Mouse (Mus musculus): ENCODE measurements around the gene C2. TPM values are rescaled to one million over a fixed set of nuclear protein-coding genes. Genes with fewer than 3 reads are reported as not detected.

The C2 gene
- polyA plus RNA-seq, 1 experiment from 2014 or later, result 2.7 TPM

DNA sequence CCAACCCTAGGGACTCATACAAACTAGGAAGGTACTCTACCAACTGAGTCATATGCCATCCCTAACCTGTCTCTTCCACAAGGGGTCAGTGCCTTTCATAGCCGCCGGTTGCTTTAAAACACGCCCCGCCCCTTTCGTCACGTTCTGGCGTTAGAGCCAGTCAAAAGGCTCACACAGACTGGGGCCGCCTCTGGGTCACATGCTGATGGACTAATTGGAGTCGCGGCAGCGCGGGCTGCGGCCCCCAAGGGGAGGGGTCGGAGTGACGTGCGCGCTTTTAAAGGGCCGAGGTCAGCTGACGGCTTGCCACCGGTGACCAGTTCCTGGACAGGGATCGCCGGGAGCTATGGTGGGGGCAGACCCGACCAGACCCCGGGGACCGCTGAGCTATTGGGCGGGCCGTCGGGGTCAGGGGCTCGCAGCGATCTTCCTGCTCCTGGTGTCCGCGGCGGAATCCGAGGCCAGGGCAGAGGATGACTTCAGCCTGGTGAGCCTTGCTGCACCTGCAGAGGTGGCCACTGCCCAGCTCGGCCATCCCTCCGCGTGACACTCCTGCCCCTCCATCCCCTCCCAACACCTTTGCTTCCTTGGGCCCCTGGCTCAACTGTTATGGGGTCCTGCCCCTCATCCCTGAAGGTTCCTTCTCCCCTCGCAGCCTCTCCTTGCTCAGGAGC lies 33.1 kb upstream of the C2 start, which contains the start of gene Neu1:
TSS of gene Neu1 (plus strand) at position 193 of the 674 bp plus-strand sequence.
- Histone ChIP-seq H3K4me3 (peak within 1 kb of the TSS; percentile 75), H3K9me3 (no peaks in the 10 kb centered on the region), H3K27ac (no peak within 1 kb of the TSS), H3K36me3 (peaks cover 9% of the 10 kb centered on the region; the same call in 1 of the 2 replicates), H3K4me2 (peak within 1 kb of the TSS; percentile 89), H3K27me3 (no peaks in the 10 kb centered on the region; the same call in 1 of the 2 replicates), H3K9ac (peak within 1 kb of the TSS; percentile 91), H3K4me1 (peaks cover 26% of the 10 kb centered on the region)
- under 1% methylated on average over 38 of the region's 38 CpGs for WGBS
- peak; percentile 94 for ATAC-seq (ENCODE audit: insufficient number of reproducible peaks, insufficient read depth, low FRiP score, low TSS enrichment, low read depth)

GRCm38 (mm10) chr17:34928841-34929240 lies 30.8 kb upstream of the C2 start:
- Histone ChIP-seq H3K9me3 (no peaks in the 10 kb centered on the region), H3K27ac (no peak overlapping the region), H3K36me3 (no peaks in the 10 kb centered on the region), H3K4me1 (peaks cover 12% of the 10 kb centered on the region), H3K4me2 (no peak overlapping the region), H3K27me3 (no peaks in the 10 kb centered on the region), H3K9ac (no peak overlapping the region), H3K4me3 (no peak overlapping the region)
- 58% methylated on average over 4 of the region's 4 CpGs for WGBS
- no peak for ATAC-seq (ENCODE audit: insufficient number of reproducible peaks, insufficient read depth, low FRiP score, low TSS enrichment, low read depth)

- WGBS, result 84% methylated on average over 18 of the region's 18 CpGs
- ATAC-seq (ENCODE audit: insufficient number of reproducible peaks, insufficient read depth, low FRiP score, low TSS enrichment, low read depth), result no peak
- no peaks in the 10 kb centered on the region for H3K27me3 ChIP-seq
Measured at GRCm38 (mm10) chr17:34927306-34928019, 29.4 kb upstream of the C2 start.

DNA sequence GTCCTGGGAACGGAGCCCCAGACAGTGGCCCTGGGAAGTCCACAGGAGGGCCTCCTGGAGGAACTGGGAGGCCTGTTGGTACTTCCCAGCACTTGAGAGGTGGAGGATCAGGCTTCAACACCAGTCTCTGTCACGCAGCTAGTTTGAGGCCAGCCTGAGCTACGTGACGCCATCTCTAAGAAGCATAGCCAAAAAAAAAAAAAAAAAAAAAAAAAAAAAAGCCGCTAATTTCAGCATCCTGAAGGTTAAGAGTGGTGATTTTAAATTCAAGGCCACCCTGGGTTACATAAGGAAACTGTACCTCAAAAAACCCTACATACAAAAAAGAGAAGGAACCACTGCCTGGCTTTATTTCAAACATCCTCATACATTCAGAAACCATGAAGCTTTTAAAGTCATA lies 26.2 kb upstream of the C2 start:
- no peak for ATAC-seq (ENCODE audit: insufficient number of reproducible peaks, insufficient read depth, low FRiP score, low TSS enrichment, low read depth)
- Histone ChIP-seq H3K9ac (no peak overlapping the region), H3K27me3 (no peaks in the 10 kb centered on the region), H3K4me3 (no peak overlapping the region), H3K9me3 (no peaks in the 10 kb centered on the region), H3K27ac (no peak overlapping the region), H3K4me2 (no peak overlapping the region), H3K4me1 (no peaks in the 10 kb centered on the region), H3K36me3 (no peaks in the 10 kb centered on the region)
- WGBS, result 66% methylated on average over 5 of the region's 5 CpGs

More at GRCm38 (mm10) chr17:34927306-34928019, 29.4 kb upstream of the C2 start:
- H3K4me2 ChIP-seq, result no peak overlapping the region
- H3K36me3 ChIP-seq, result no peaks in the 10 kb centered on the region
- H3K27ac ChIP-seq, result no peak overlapping the region
- no peaks in the 10 kb centered on the region for H3K9me3 ChIP-seq
- no peak overlapping the region for H3K4me3 ChIP-seq
- H3K9ac ChIP-seq, result no peak overlapping the region
- H3K4me1 ChIP-seq, result peaks cover 11% of the 10 kb centered on the region

DNA sequence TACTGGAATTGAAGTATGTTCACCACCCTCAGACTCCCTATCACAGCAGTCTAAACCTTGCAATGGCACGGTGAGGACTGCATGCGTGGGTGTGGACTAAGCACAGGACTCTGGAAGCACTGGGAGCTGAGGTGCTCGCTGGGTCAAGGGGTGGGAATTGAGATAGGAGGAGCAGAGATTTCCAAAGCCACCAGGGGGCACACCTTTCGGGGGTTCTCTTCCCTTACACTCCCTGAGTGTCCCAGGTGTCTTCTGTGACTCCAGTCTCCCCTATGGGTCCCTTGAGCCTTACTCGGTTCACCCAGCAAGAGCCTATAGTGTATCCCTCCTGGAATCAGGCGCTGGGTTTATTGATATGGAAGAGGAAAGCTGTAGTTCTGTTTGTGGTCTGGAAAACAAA lies 24.9 kb upstream of the C2 start:
- Histone ChIP-seq H3K4me3 (no peak overlapping the region), H3K4me2 (no peak overlapping the region), H3K36me3 (no peaks in the 10 kb centered on the region), H3K27ac (no peak overlapping the region), H3K4me1 (no peaks in the 10 kb centered on the region), H3K27me3 (no peaks in the 10 kb centered on the region), H3K9me3 (no peaks in the 10 kb centered on the region), H3K9ac (no peak overlapping the region)
- 55% methylated on average over 6 of the region's 6 CpGs for WGBS
- ATAC-seq (ENCODE audit: insufficient number of reproducible peaks, insufficient read depth, low FRiP score, low TSS enrichment, low read depth), result no peak

DNA sequence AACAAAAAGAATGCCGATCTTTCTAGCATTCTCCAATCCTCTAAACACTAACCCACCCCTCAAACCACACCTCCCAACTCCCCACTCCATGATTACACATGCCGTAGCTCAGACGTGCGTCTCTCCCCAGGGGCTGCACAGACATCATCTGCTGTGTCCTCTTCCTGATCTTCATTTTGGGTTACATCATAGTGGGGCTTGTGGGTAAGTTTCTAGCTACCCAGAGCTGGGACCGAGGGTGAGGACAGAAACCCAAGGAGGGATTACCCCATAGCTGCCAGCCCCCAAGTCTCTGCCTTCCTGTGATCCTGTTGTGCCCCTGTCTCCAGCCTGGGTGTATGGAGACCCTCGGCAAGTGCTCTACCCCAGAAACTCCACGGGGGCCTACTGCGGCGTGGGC lies 19.1 kb upstream of the C2 start:
- Histone ChIP-seq H3K27me3 (no peaks in the 10 kb centered on the region), H3K4me1 (peaks cover 10% of the 10 kb centered on the region), H3K4me2 (no peak overlapping the region), H3K27ac (no peak overlapping the region), H3K9ac (no peak overlapping the region; the same call in 1 of the 2 replicates), H3K4me3 (no peak overlapping the region), H3K36me3 (peaks cover 18% of the 10 kb centered on the region), H3K9me3 (no peaks in the 10 kb centered on the region)
- WGBS, result 72% methylated on average over 9 of the region's 9 CpGs
- no peak for ATAC-seq (ENCODE audit: insufficient number of reproducible peaks, insufficient read depth, low FRiP score, low TSS enrichment, low read depth)

DNA sequence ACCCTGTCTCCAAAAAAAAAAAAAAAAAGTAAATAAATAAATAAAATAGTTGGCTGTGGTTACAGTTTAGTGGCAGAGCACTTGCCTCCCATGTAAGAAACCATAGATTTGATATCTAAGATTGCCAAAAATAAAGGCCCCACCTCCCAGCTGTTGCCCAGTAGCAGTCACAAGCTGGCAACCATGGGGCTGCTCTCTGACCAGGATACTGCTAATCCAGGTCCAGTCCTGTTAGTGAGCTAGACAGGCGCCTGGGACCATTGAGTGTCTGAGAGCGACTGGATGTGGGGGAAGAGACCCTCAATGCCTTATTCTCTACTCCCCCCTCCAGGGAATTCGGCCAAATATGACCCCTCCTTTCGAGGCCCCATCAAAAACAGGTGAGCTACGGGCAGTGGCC lies 18.3 kb upstream of the C2 start:
- no peak overlapping the region for H3K27ac ChIP-seq
- H3K4me1 ChIP-seq, result peaks cover 10% of the 10 kb centered on the region
- H3K27me3 ChIP-seq, result no peaks in the 10 kb centered on the region
- 78% methylated on average over 5 of the region's 5 CpGs for WGBS
- H3K9me3 ChIP-seq, result no peaks in the 10 kb centered on the region
- H3K4me3 ChIP-seq, result no peak overlapping the region
- ATAC-seq (ENCODE audit: insufficient number of reproducible peaks, insufficient read depth, low FRiP score, low TSS enrichment, low read depth), result no peak
- peaks cover 27% of the 10 kb centered on the region for H3K36me3 ChIP-seq
- no peak overlapping the region for H3K4me2 ChIP-seq
- no peak overlapping the region for H3K9ac ChIP-seq

- H3K27me3 ChIP-seq, result no peaks in the 10 kb centered on the region
- peaks cover 36% of the 10 kb centered on the region for H3K36me3 ChIP-seq
- no peaks in the 10 kb centered on the region for H3K9me3 ChIP-seq
- peaks cover 10% of the 10 kb centered on the region for H3K4me1 ChIP-seq
- no peak overlapping the region for H3K4me2 ChIP-seq
- H3K27ac ChIP-seq, result peak overlapping the region; percentile 33; the same call in 1 of the 2 replicates
- 15% methylated on average over 11 of the region's 11 CpGs for WGBS
- peak overlapping the region; percentile 44; the same call in 1 of the 2 replicates for H3K9ac ChIP-seq
- H3K4me3 ChIP-seq, result no peak overlapping the region
- ATAC-seq (ENCODE audit: insufficient number of reproducible peaks, insufficient read depth, low FRiP score, low TSS enrichment, low read depth), result no peak
Measured at GRCm38 (mm10) chr17:34915410-34915831, 17.4 kb upstream of the C2 start.

DNA sequence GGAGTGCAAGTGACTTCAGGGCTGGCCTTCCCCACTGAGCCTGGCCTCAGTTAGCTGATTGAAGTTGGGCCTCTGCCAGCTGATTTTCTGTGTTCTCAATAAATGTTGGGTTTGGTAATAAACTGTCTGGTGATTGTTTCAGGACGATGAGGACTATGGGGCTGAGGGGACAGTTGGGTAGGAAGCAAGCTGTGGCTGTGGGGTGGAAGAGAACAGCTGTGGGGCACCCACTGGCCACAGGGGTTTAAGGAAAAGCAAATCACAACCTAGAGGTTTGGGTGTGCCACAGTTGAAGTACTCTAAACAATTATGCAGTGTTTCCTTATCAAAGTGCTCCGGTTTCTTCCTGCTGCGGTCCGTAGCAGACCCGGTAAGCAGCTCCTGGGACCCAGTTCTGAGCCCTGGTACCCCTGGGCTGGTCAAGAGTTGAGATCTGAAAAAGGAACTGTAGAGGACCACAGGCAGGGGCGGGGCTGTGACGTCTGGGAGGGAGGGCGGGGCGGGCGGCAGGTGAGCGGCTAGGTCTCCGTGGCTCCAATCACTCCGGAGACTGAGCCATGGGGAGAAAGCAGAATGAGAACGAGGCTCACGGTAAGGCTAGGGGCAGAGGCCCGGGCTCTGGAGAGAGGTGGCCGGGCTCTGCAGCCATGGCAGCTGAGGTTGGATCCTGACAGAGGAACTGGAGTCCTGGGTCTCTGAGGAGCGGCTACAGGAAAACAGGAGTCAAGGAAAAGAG lies 16.0 kb upstream of the C2 start, which contains the start of gene Slc44a4:
TSS of gene Slc44a4 (plus strand) at position 537 of the 736 bp plus-strand sequence.
- no peaks in the 10 kb centered on the region for H3K9me3 ChIP-seq
- H3K4me2 ChIP-seq, result no peak within 1 kb of the TSS
- no peak within 1 kb of the TSS for H3K4me3 ChIP-seq
- H3K27ac ChIP-seq, result peak within 1 kb of the TSS; percentile 18; the same call in 1 of the 2 replicates
- peaks cover 49% of the 10 kb centered on the region for H3K36me3 ChIP-seq
- H3K4me1 ChIP-seq, result peaks cover 10% of the 10 kb centered on the region
- peak within 1 kb of the TSS; percentile 44; the same call in 1 of the 2 replicates for H3K9ac ChIP-seq
- ATAC-seq (ENCODE audit: insufficient number of reproducible peaks, insufficient read depth, low FRiP score, low TSS enrichment, low read depth), result no peak
- H3K27me3 ChIP-seq, result no peaks in the 10 kb centered on the region
- WGBS, result 27% methylated on average over 18 of the region's 18 CpGs

DNA sequence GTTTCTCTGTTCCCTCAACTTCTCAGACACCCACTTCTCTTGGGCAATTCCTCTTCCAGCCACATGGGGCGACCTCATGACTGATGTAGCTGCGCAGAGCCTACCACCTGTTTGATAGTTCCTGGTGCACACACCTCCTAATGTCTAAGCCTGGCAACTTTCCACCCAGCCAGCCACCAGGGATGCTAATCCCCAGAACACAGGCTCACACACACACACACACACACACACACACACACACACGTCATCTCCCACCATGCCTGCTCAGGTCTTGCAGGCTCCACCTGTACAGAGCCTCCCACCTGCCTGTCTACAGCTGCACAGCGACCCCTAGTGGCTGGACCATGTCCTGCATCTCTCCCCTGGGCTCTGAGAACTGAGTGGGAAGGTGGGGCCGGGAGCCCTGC lies 13.9 kb upstream of the C2 start:
- Histone ChIP-seq H3K36me3 (peaks cover 71% of the 10 kb centered on the region), H3K4me1 (peaks cover 10% of the 10 kb centered on the region)
- 49% methylated on average over 5 of the region's 5 CpGs for WGBS

GRCm38 (mm10) chr17:34910982-34911381 lies 12.9 kb upstream of the C2 start:
- Histone ChIP-seq H3K4me1 (peaks cover 6% of the 10 kb centered on the region), H3K27me3 (no peaks in the 10 kb centered on the region), H3K9me3 (no peaks in the 10 kb centered on the region), H3K4me2 (no peak overlapping the region), H3K27ac (no peak overlapping the region), H3K36me3 (peaks cover 80% of the 10 kb centered on the region), H3K4me3 (no peak overlapping the region), H3K9ac (peak overlapping the region; percentile 12; the same call in 1 of the 2 replicates)
- no peak for ATAC-seq (ENCODE audit: insufficient number of reproducible peaks, insufficient read depth, low FRiP score, low TSS enrichment, low read depth)
- 84% methylated on average over 10 of the region's 10 CpGs for whole genome bisulfite sequencing

More for the DNA sequence above, 13.9 kb upstream of the C2 start:
- no peak overlapping the region for H3K9ac ChIP-seq
- H3K4me3 ChIP-seq, result no peak overlapping the region
- H3K4me2 ChIP-seq, result no peak overlapping the region
- no peaks in the 10 kb centered on the region for H3K9me3 ChIP-seq
- no peak overlapping the region for H3K27ac ChIP-seq
- H3K27me3 ChIP-seq, result no peaks in the 10 kb centered on the region
- peak; percentile 67 for ATAC-seq (ENCODE audit: insufficient number of reproducible peaks, insufficient read depth, low FRiP score, low TSS enrichment, low read depth)

All from embryonic facial prominence, embryonic 13.5 days (tissue).